Mouse (Mus musculus) embryonic facial prominence, embryonic 13.5 days (tissue): ENCODE data around the gene Vps37b. TPM values are rescaled to one million over a fixed set of nuclear protein-coding genes. Genes with fewer than 3 reads are reported as not detected.
"Not testable (repeated sequence)": the region's sequence is repeated elsewhere in the genome, so short reads cannot be mapped to it uniquely, and the experiment has no call there.

ENCODE experiments used
- ATAC-seq: fragments of 200-750 bp; cut with Nextera tagmentation; 2 replicates; pipeline ENCODE4 v1.8.0; 2017; ENCODE audit warnings: low read depth; ENCODE audit not compliant: insufficient number of reproducible peaks, insufficient read depth, low FRiP score, low TSS enrichment
- H3K27ac ChIP-seq: fragments of 300-500 bp; sonication (generic); 2 replicates; pipeline ENCODE4 v1.5.1; 2015; ENCODE audit warnings: moderate library complexity, mild to moderate bottlenecking, inconsistent platforms
- H3K27me3 ChIP-seq: fragments of 300-500 bp; sonication (generic); 2 replicates; pipeline ENCODE4 v1.6.1; 2015; ENCODE audit warnings: mild to moderate bottlenecking, inconsistent platforms
- H3K36me3 ChIP-seq: fragments of 300-500 bp; sonication (generic); 2 replicates; pipeline ENCODE4 v1.6.1; 2015; ENCODE audit warnings: mild to moderate bottlenecking, inconsistent platforms
- H3K4me1 ChIP-seq: fragments of 300-500 bp; sonication (generic); 2 replicates; pipeline ENCODE4 v1.6.1; 2015; ENCODE audit warnings: inconsistent platforms
- H3K4me2 ChIP-seq: fragments of 300-500 bp; sonication (generic); 2 replicates; pipeline ENCODE4 v1.6.1; 2015; ENCODE audit warnings: moderate library complexity, mild to moderate bottlenecking, inconsistent platforms
- H3K4me3 ChIP-seq: fragments of 300-500 bp; sonication (generic); 2 replicates; pipeline ENCODE4 v1.5.1; 2015; ENCODE audit warnings: mild to moderate bottlenecking, inconsistent platforms
- H3K9ac ChIP-seq: fragments of 300-500 bp; sonication (generic); 2 replicates; pipeline ENCODE4 v1.6.1; 2015; ENCODE audit warnings: mild to moderate bottlenecking, inconsistent platforms
- H3K9me3 ChIP-seq: fragments of 300-500 bp; sonication (generic); 2 replicates; pipeline ENCODE4 v1.6.1; 2016; ENCODE audit warnings: inconsistent platforms
- WGBS: fragments of 180-500 bp; shearing (Covaris S2); methylation state at CpG from one replicate; pipeline ENCODE4 v1.1.7; 2015; ENCODE audit warnings: mixed read lengths; 5-methylcytosine and 5-hydroxymethylcytosine counted together
- polyA plus RNA-seq: library from polyadenylated mRNA; unstranded; fragments of >200 nt; fragmentation: Nextera tagmentation; extraction: Ambion mirVana; gene quantifications from 2 replicates; pipeline ENCODE4 v1.2.1, GENCODE M21; 2015

Vps37b gene
- polyA plus RNA-seq, 1 experiment from 2014 or later: 39.0 TPM

- no peaks in the 10 kb centered on the region; the same call in 1 of the 2 replicates for H3K4me1 ChIP-seq
- H3K4me3 ChIP-seq: no peak overlapping the region
- no peaks in the 10 kb centered on the region for H3K9me3 ChIP-seq
- no peaks in the 10 kb centered on the region for H3K36me3 ChIP-seq
- no peak overlapping the region for H3K9ac ChIP-seq
- WGBS: 60% methylated on average over 5 of the region's 5 CpGs
- no peak overlapping the region for H3K4me2 ChIP-seq
- no peaks in the 10 kb centered on the region for H3K27me3 ChIP-seq
- ATAC-seq: no peak
- H3K27ac ChIP-seq: no peak overlapping the region
Measured at GRCm38 (mm10) chr5:124059677-124060076, 27.6 kb upstream of the Vps37b start.

DNA sequence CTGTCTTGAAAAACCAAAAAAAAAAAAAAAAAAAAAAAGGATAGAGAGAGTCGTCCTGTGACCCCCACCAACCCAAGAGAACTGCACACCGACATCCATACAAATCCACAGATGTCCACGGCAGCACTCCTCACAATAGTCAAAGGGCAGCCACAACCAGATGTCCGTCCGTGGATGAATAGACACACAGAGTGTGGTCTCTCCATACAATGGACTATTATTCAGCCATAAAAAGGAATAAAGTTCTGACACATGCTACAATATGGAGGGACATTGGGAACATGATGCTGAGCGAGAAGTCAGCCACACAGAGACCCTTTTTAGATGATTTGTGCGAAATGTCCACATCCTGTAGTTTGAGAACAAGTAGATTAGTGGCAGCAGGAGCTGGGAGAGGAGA, 26.7 kb upstream of the Vps37b start:
- 85% methylated on average over 7 of the region's 7 CpGs for WGBS
- ATAC-seq: no peak
- no peaks in the 10 kb centered on the region for H3K9me3 ChIP-seq
- H3K4me3 ChIP-seq: no peak overlapping the region
- H3K4me1 ChIP-seq: no peaks in the 10 kb centered on the region; the same call in 1 of the 2 replicates
- no peak overlapping the region for H3K27ac ChIP-seq
- H3K9ac ChIP-seq: no peak overlapping the region
- H3K27me3 ChIP-seq: no peaks in the 10 kb centered on the region
- no peak overlapping the region for H3K4me2 ChIP-seq
- no peaks in the 10 kb centered on the region for H3K36me3 ChIP-seq

GRCm38 (mm10) chr5:124056956-124057355, 24.9 kb upstream of the Vps37b start:
- H3K9me3 ChIP-seq: no peaks in the 10 kb centered on the region
- no peak overlapping the region for H3K4me3 ChIP-seq
- H3K36me3 ChIP-seq: no peaks in the 10 kb centered on the region
- H3K4me2 ChIP-seq: no peak overlapping the region
- WGBS: 29% methylated on average over 4 of the region's 4 CpGs
- H3K4me1 ChIP-seq: peaks cover 2% of the 10 kb centered on the region; the same call in 1 of the 2 replicates
- no peak overlapping the region for H3K9ac ChIP-seq
- no peaks in the 10 kb centered on the region for H3K27me3 ChIP-seq
- no peak overlapping the region for H3K27ac ChIP-seq
- no peak for ATAC-seq

DNA sequence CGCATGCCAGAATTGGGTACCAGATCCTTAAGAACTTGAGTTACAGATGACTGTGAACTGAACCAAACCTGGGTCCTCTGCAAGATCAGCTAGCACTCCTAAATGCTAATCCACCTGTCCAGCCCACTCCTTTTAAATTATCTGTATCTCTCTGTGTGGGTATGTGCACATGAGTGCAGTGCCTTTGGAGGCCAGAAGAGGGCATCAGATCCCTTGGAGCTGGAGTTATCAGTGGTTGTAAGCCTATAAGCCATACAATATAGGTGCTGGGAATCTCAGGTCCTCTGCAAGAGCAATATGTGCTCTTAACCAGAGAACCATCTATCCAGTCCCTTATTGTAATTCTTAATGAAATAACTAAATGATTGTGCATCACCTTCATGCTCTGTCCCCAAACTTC, 24.1 kb upstream of the Vps37b start:
- H3K4me3 ChIP-seq: no peak overlapping the region
- WGBS: 98% methylated on average over 1 of the region's 1 CpGs
- no peaks in the 10 kb centered on the region for H3K27me3 ChIP-seq
- 0 out of 2 replicates have a peak, but pooled peaks cover 5% of the 10 kb centered on the region for H3K4me1 ChIP-seq
- no peak overlapping the region for H3K9ac ChIP-seq
- no peak for ATAC-seq
- H3K4me2 ChIP-seq: no peak overlapping the region
- no peak overlapping the region for H3K27ac ChIP-seq
- H3K36me3 ChIP-seq: no peaks in the 10 kb centered on the region
- H3K9me3 ChIP-seq: no peaks in the 10 kb centered on the region

DNA sequence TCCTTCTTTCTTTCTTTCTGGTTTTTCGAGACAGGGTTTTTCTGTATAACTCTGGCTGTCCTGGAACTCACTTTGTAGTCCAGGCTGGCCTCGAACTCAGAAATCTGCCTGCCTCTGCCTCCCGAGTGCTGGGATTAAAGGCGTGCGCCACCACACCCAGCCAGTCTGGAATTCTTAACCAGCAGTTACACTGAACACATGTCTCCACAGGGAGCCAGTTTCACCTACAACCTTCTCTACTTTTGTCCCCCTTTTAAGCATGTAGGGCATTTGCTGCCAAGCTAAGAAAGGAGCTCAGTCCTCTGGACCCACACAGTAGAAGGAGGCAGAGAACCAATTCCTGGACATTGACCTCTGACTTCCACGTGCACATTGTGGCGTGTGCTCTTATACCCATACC, 20.6 kb upstream of the Vps37b start:
- H3K27me3 ChIP-seq, H3K9me3 ChIP-seq, ATAC-seq, H3K9ac ChIP-seq, H3K4me2 ChIP-seq, H3K27ac ChIP-seq, H3K4me3 ChIP-seq, H3K36me3 ChIP-seq: not testable (repeated sequence)
- H3K4me1 ChIP-seq: peaks cover 22% of the 10 kb centered on the region
- whole genome bisulfite sequencing: 90% methylated on average over 7 of the region's 7 CpGs

- no peaks in the 10 kb centered on the region for H3K9me3 ChIP-seq
- H3K4me3 ChIP-seq: no peak overlapping the region
- H3K27me3 ChIP-seq: no peaks in the 10 kb centered on the region
- H3K36me3 ChIP-seq: no peaks in the 10 kb centered on the region
- no peak for ATAC-seq
- H3K27ac ChIP-seq: no peak overlapping the region
- H3K9ac ChIP-seq: no peak overlapping the region
- peaks cover 22% of the 10 kb centered on the region for H3K4me1 ChIP-seq
- 75% methylated on average over 11 of the region's 11 CpGs for WGBS
- no peak overlapping the region for H3K4me2 ChIP-seq
Measured at GRCm38 (mm10) chr5:124051899-124052491, 19.9 kb upstream of the Vps37b start.

DNA sequence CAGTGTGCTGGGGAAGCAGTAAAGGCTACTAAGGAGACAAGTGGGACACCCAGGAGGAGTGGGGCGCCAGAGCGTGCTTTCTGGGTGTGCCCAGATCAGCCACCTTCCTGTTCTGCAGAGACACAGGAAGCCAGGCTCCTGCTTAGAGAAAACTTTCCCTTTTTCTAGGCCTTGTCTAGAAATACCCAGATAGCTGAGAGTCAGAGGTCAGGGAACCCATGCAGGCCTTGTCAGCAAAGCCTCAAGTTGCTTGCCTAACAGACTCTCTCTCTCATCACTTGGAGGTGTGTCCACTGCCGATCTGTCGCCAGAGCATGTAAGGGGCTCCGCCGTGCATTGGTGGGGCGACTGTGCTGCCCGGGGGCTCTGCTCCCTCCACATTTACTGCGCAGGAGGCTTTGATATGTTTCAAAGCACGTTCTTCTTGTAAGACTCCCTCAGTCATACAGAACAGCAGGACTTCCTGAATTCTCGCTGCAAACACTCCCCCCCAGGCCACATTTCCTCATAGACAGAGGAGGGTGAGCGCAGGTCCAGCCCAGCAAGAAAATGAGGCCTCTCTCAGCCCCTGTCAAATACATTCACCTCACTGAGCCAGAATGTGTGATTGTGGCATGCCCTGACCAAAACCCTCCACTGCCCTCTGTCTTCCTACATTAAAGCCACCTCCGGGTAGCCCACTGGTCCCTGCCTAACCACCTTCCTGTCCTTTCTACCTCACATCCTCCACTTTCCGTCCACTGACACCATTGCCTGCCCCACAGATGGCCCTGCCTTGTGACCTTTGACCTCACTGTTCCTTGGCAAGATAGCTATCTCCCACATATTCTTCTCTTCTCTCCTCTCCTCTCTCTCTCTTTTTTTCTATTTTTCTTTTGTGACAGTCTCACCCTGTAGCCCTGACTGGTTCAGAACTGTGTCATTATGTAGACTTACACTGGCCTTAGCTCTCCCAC, 18.3 kb upstream of the Vps37b start:
- WGBS: 25% methylated on average over 14 of the region's 14 CpGs
- H3K9me3 ChIP-seq: no peaks in the 10 kb centered on the region
- H3K4me1 ChIP-seq: peaks cover 22% of the 10 kb centered on the region
- H3K27ac ChIP-seq: peak overlapping the region; percentile 89
- H3K27me3 ChIP-seq: no peaks in the 10 kb centered on the region
- H3K36me3 ChIP-seq: no peaks in the 10 kb centered on the region
- H3K4me2 ChIP-seq: peak overlapping the region; percentile 11; the same call in 1 of the 2 replicates
- peak; percentile 11; the same call in 1 of the 2 replicates for ATAC-seq
- H3K9ac ChIP-seq: peak overlapping the region; percentile 47
- no peak overlapping the region for H3K4me3 ChIP-seq

DNA sequence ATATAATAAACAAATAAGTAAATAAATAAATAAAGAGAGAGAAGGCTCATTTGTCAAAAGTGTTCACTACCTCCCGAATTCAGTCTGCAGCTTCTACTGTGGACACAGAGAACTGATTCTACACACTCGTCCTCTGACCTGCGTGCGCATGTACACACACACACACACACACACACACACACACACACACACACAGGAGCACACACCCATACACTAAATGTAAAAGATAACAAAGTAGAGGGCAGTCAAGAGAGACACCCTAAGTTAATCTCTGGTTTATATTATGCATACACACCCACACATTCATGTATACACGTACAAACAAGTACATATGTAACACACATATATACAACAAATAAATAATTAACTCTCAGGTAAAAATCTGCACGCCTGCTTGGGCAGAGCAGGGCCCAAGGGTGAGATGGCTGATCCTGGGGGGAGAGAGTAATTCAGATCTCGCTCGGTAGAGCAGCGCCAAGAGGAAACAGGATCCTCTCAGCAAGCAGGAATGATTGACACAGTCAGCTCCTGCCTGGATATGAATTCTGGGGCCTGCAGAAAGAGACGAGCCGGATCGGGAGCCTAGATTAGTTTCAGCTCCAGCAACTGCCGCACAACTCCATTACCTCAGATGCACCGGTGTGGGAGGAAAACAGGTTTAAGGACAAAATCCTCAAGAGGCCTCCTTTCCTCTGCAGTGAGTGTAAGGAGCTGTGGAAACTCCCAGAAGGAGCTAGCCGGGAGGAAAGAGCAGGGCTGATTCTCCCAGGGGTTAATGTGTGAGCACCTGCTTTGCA, 17.4 kb upstream of the Vps37b start:
- no peaks in the 10 kb centered on the region for H3K9me3 ChIP-seq
- H3K4me1 ChIP-seq: peaks cover 22% of the 10 kb centered on the region
- H3K27ac ChIP-seq: peak overlapping the region; percentile 89
- H3K9ac ChIP-seq: peak overlapping the region; percentile 47; the same call in 1 of the 2 replicates
- no peak for ATAC-seq
- H3K27me3 ChIP-seq: no peaks in the 10 kb centered on the region
- WGBS: 38% methylated on average over 15 of the region's 15 CpGs
- H3K36me3 ChIP-seq: no peaks in the 10 kb centered on the region
- no peak overlapping the region for H3K4me3 ChIP-seq
- H3K4me2 ChIP-seq: 0 out of 2 replicates have a peak overlapping the region, but pooled peaks have one; percentile 11

DNA sequence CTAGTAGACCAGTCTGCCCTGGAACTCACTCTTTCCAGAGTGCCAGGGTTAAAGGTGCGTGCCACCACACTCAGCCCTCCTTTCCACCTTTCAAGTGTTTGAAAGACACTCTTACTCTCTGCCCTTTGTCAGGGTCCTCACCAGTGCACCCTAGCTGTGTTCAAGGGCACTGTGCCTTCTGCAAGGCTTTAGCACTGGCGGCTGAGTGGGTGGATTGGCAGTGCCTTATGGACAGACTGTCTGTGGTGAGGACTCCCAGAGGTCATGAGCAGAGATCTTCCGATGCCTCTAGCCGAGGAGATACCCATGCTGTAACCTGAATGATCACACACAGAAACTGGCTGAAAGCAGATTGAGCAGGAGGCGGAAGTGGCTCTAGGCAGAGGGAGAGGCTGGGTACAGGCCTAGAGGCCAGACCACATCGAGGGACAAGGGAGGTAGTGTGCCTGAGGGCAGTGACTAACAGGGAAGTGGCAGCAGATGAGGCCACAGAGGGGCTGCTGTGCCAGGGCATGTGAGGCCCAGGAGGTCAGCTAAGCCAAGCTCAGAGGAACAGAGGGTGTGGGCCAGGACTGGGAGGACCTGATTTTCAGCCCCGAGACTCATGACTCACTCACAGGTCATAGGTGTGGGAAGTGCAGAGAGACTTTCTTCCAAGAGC, 14.8 kb upstream of the Vps37b start:
- no peaks in the 10 kb centered on the region for H3K36me3 ChIP-seq
- H3K27me3 ChIP-seq: no peaks in the 10 kb centered on the region
- H3K9me3 ChIP-seq: no peaks in the 10 kb centered on the region
- 64% methylated on average over 7 of the region's 7 CpGs for WGBS
- H3K4me2 ChIP-seq: no peak overlapping the region
- no peak overlapping the region for H3K4me3 ChIP-seq
- peaks cover 27% of the 10 kb centered on the region for H3K4me1 ChIP-seq
- no peak for ATAC-seq
- H3K9ac ChIP-seq: no peak overlapping the region
- 0 out of 2 replicates have a peak overlapping the region, but pooled peaks have one; percentile 22 for H3K27ac ChIP-seq

GRCm38 (mm10) chr5:124045453-124046010, 13.5 kb upstream of the Vps37b start:
- no peak for ATAC-seq
- Histone ChIP-seq H3K27me3 (no peaks in the 10 kb centered on the region), H3K9me3 (no peaks in the 10 kb centered on the region), H3K4me2 (no peak overlapping the region), H3K27ac (no peak overlapping the region), H3K9ac (no peak overlapping the region), H3K4me1 (peaks cover 22% of the 10 kb centered on the region), H3K36me3 (no peaks in the 10 kb centered on the region), H3K4me3 (no peak overlapping the region)
- WGBS: 44% methylated on average over 11 of the region's 11 CpGs
